Mouse (Mus musculus) lung, postnatal 0 days (tissue): Measurements from ENCODE around the gene Bcar3.

ENCODE experiments used
- CTCF ChIP-seq: IDR thresholded peaks from 2 replicates; pipeline ENCODE4 v1.5.1; 2016; ENCODE audit warnings: antibody characterized with exemption, mild to moderate bottlenecking
- EP300 ChIP-seq: IDR thresholded peaks from 2 replicates; pipeline ENCODE4 v1.6.1; 2016; ENCODE audit warnings: antibody characterized with exemption, mild to moderate bottlenecking, control low read depth

DNA sequence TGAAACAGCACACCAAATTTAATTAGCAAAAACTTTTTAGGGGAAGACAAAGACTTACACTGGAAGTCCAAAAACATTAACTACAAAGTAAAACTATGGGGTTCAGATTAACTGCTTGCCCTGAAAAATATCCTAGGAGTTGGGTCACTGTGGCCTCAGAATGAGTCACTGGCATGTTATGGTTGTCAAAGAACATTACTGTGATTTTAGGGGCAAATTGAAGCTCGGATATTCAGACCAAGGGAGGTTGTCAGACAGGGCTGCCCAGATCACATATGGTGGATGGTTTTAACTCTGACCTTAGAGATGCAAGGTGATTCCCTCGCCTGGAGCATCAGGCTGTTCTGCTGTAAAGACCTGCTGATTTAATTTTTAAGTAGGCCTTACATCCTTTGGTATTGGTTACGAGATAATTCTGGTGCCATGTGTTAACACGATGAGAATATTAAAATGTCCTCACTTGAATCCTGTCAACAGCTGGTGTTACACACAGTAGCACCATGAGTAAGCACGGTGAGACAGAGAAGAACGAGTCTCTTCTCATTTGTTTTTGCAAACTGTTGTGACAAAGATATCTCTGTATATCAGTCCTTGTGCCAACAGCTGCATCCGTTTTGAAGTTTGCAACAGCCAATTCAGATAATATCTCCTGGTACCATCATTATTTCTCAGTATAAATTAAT lies 144.3 kb downstream of the Bcar3 start:
- no peak for TF ChIP-seq CTCF
- TF ChIP-seq EP300, result peak; percentile 54
